Mouse (Mus musculus) naive thymus-derived CD4-positive, alpha-beta T cell, adult 5 months (primary cell): ENCODE data around the gene Rab11fip3. TPM values are rescaled to one million over a fixed set of nuclear protein-coding genes. Genes with fewer than 3 reads are reported as not detected.

Experiments
- polyA plus RNA-seq: library from polyadenylated mRNA; unstranded; fragments of 100-300 nt; shearing (Covaris generic); gene quantifications from one replicate; pipeline ENCODE4 v1.2.1, GENCODE M21; 2017

Rab11fip3 gene
- 15.6 TPM for polyA plus RNA-seq

GRCm38 (mm10) chr17:26068831-26069739 is at the start of gene Rab11fip3:
TSS of gene Rab11fip3 (minus strand) at chr17:26069555.

GRCm38 (mm10) chr17:26113181-26113948 is 44.0 kb upstream of the Rab11fip3 start, which contains the start of gene Tmem8:
TSS of gene Tmem8 (plus strand) at chr17:26113299.

GRCm38 (mm10) chr17:26095121-26095740 is 25.9 kb upstream of the Rab11fip3 start, which contains the start of gene Nme4:
TSS of gene Nme4 (minus strand) at chr17:26095602.

GRCm38 (mm10) chr17:26089905-26090632 is 20.7 kb upstream of the Rab11fip3 start, which contains the start of gene Decr2:
TSS of gene Decr2 (minus strand) at chr17:26090337.

GRCm38 (mm10) chr17:25985306-25986294 is 83.8 kb downstream of the Rab11fip3 start, which contains the start of gene Capn15:
TSS of gene Capn15 (minus strand) at chr17:25985796.

GRCm38 (mm10) chr17:25951803-25952623 is 117.3 kb downstream of the Rab11fip3 start, which contains the start of gene A930017K11Rik:
TSS of gene A930017K11Rik (minus strand) at chr17:25952565.

GRCm38 (mm10) chr17:25944366-25945163 is 124.8 kb downstream of the Rab11fip3 start, which contains the start of the genes Pigq and Nhlrc4:
TSS of gene Pigq (minus strand) at chr17:25944936.
TSS of gene Nhlrc4 (minus strand) at chr17:25944961.

Other genes starting within 250 kb of the Rab11fip3 start
- gene Wdr24, start 245.9 kb downstream of the Rab11fip3 start, polyA plus RNA-seq, result 22.7 TPM
- gene Jmjd8, start 240.7 kb downstream of the Rab11fip3 start, polyA plus RNA-seq, result 27.1 TPM
- 149 TPM for gene Stub1, start 236.2 kb downstream of the Rab11fip3 start, polyA plus RNA-seq
- 0.98 TPM for gene Rhbdl1, start 232.3 kb downstream of the Rab11fip3 start, polyA plus RNA-seq
- gene Gm20683, start 227.8 kb downstream of the Rab11fip3 start, polyA plus RNA-seq, result 1.8 TPM
- 31.6 TPM for gene Rhot2, start 224.7 kb downstream of the Rab11fip3 start, polyA plus RNA-seq
- gene Wdr90, start 208.1 kb downstream of the Rab11fip3 start, polyA plus RNA-seq, result 11.6 TPM
- 7.4 TPM for gene Mcrip2, start 200.8 kb downstream of the Rab11fip3 start, polyA plus RNA-seq
- gene Mettl26, start 194.5 kb downstream of the Rab11fip3 start, polyA plus RNA-seq, result 46.3 TPM
- 0.81 TPM for gene Wfikkn1, start 188.7 kb downstream of the Rab11fip3 start, polyA plus RNA-seq
- 21.6 TPM for gene Rab40c, start 149.8 kb downstream of the Rab11fip3 start, polyA plus RNA-seq
- 44.4 TPM for gene Pigq, start 124.6 kb downstream of the Rab11fip3 start, polyA plus RNA-seq
- not detected for gene Nhlrc4, start 124.6 kb downstream of the Rab11fip3 start, polyA plus RNA-seq
- not detected for gene A930017K11Rik, start 117.0 kb downstream of the Rab11fip3 start, polyA plus RNA-seq
- 25.9 TPM for gene Capn15, start 83.8 kb downstream of the Rab11fip3 start, polyA plus RNA-seq
- gene Decr2, start 20.8 kb upstream of the Rab11fip3 start, polyA plus RNA-seq, result 17.6 TPM
- gene Nme4, start 26.0 kb upstream of the Rab11fip3 start, polyA plus RNA-seq, result 10.2 TPM
- gene Tmem8, start 43.7 kb upstream of the Rab11fip3 start, polyA plus RNA-seq, result 28.4 TPM
- 44.7 TPM for gene Mrpl28, start 53.9 kb upstream of the Rab11fip3 start, polyA plus RNA-seq
- gene Axin1, start 69.1 kb upstream of the Rab11fip3 start, polyA plus RNA-seq, result 146 TPM
- gene Pdia2, start 129.5 kb upstream of the Rab11fip3 start, polyA plus RNA-seq, result not detected
- gene Rgs11, start 133.4 kb upstream of the Rab11fip3 start, polyA plus RNA-seq, result 39.8 TPM
- gene Arhgdig, start 138.2 kb upstream of the Rab11fip3 start, polyA plus RNA-seq, result not detected
- 24.9 TPM for gene Fam234a, start 174.7 kb upstream of the Rab11fip3 start, polyA plus RNA-seq
- 200 TPM for gene Luc7l, start 183.3 kb upstream of the Rab11fip3 start, polyA plus RNA-seq